Mouse (Mus musculus) embryonic facial prominence, embryonic 10.5 days (tissue): ENCODE measurements around the gene Steap3. TPM values are rescaled to one million over a fixed set of nuclear protein-coding genes. Genes with fewer than 3 reads are reported as not detected.

Experiments
- DNase-seq: peaks from one replicate; pipeline ENCODE4 v3.0.0-alpha.2; 2017; ENCODE audit warnings: low spot score
- H3K27ac ChIP-seq: fragments of 300-500 bp; sonication (generic); replicated peaks from 2 replicates; pipeline ENCODE4 v1.5.1; 2016; ENCODE audit warnings: mild to moderate bottlenecking
- H3K27me3 ChIP-seq: fragments of 300-500 bp; sonication (generic); replicated peaks from 2 replicates; pipeline ENCODE4 v1.6.1; 2016; ENCODE audit warnings: low read depth, mild to moderate bottlenecking; ENCODE audit not compliant: poor library complexity, severe bottlenecking
- H3K36me3 ChIP-seq: fragments of 300-500 bp; sonication (generic); replicated peaks from 2 replicates; pipeline ENCODE4 v1.6.1; 2016; ENCODE audit warnings: mild to moderate bottlenecking, moderate library complexity
- H3K4me1 ChIP-seq: fragments of 300-500 bp; sonication (generic); 2 replicates; pipeline ENCODE4 v1.6.1; 2016
- H3K4me3 ChIP-seq: fragments of 300-500 bp; sonication (generic); 2 replicates; pipeline ENCODE4 v1.5.1; 2016; ENCODE audit warnings: mild to moderate bottlenecking, moderate library complexity
- H3K9me3 ChIP-seq: fragments of 300-500 bp; sonication (generic); 2 replicates; pipeline ENCODE4 v1.6.1; 2016; ENCODE audit warnings: mild to moderate bottlenecking
- WGBS: fragments of 180-500 bp; shearing (Covaris S2); methylation state at CpG from one replicate; pipeline ENCODE4 v1.1.7; 2016; 5-methylcytosine and 5-hydroxymethylcytosine counted together
- polyA plus RNA-seq: library from polyadenylated mRNA; unstranded; fragments of >200 nt; fragmentation: Nextera tagmentation; extraction: Ambion mirVana; gene quantifications from 2 replicates; pipeline ENCODE4 v1.2.1, GENCODE M21; 2016

Gene Steap3
- polyA plus RNA-seq, 1 experiment from 2014 or later: 3.6 TPM

- Histone ChIP-seq H3K4me3 (no peak overlapping the region), H3K27me3 (no peaks in the 10 kb centered on the region), H3K4me1 (peaks cover 3% of the 10 kb centered on the region; the same call in 1 of the 2 replicates), H3K36me3 (no peaks in the 10 kb centered on the region), H3K9me3 (no peaks in the 10 kb centered on the region), H3K27ac (no peak overlapping the region)
- 89% methylated on average over 6 of the region's 6 CpGs for WGBS
- DNase-seq: no peak
Measured at GRCm38 (mm10) chr1:120190946-120191345, 81.6 kb downstream of the Steap3 start.

- H3K27me3 ChIP-seq: no peaks in the 10 kb centered on the region
- H3K4me3 ChIP-seq: no peak overlapping the region
- DNase-seq: no peak
- H3K9me3 ChIP-seq: no peaks in the 10 kb centered on the region
- WGBS: 91% methylated on average over 2 of the region's 2 CpGs
- H3K27ac ChIP-seq: no peak overlapping the region
- no peaks in the 10 kb centered on the region for H3K4me1 ChIP-seq
- no peaks in the 10 kb centered on the region for H3K36me3 ChIP-seq
Measured at GRCm38 (mm10) chr1:120190300-120190699, 82.2 kb downstream of the Steap3 start.

GRCm38 (mm10) chr1:120189206-120189605 is 83.3 kb downstream of the Steap3 start:
- DNase-seq: no peak
- Histone ChIP-seq H3K27ac (no peak overlapping the region), H3K36me3 (no peaks in the 10 kb centered on the region), H3K4me3 (no peak overlapping the region), H3K9me3 (no peaks in the 10 kb centered on the region), H3K27me3 (no peaks in the 10 kb centered on the region), H3K4me1 (no peaks in the 10 kb centered on the region)
- 93% methylated on average over 6 of the region's 6 CpGs for WGBS

GRCm38 (mm10) chr1:120187059-120187458 is 85.4 kb downstream of the Steap3 start:
- WGBS: 58% methylated on average over 7 of the region's 7 CpGs
- no peaks in the 10 kb centered on the region for H3K27me3 ChIP-seq
- H3K4me3 ChIP-seq: no peak overlapping the region
- no peak overlapping the region for H3K27ac ChIP-seq
- H3K9me3 ChIP-seq: no peaks in the 10 kb centered on the region
- no peaks in the 10 kb centered on the region for H3K36me3 ChIP-seq
- H3K4me1 ChIP-seq: no peaks in the 10 kb centered on the region
- DNase-seq: no peak

- Histone ChIP-seq H3K4me1 (no peaks in the 10 kb centered on the region), H3K27me3 (no peaks in the 10 kb centered on the region), H3K36me3 (no peaks in the 10 kb centered on the region), H3K4me3 (no peak overlapping the region), H3K9me3 (no peaks in the 10 kb centered on the region), H3K27ac (no peak overlapping the region)
- no peak for DNase-seq
- WGBS: 47% methylated on average over 9 of the region's 9 CpGs
Measured at GRCm38 (mm10) chr1:120186655-120187054, 85.8 kb downstream of the Steap3 start.

GRCm38 (mm10) chr1:120186204-120186603 is 86.3 kb downstream of the Steap3 start:
- Histone ChIP-seq H3K27me3 (no peaks in the 10 kb centered on the region), H3K36me3 (no peaks in the 10 kb centered on the region), H3K4me3 (no peak overlapping the region), H3K9me3 (no peaks in the 10 kb centered on the region), H3K4me1 (no peaks in the 10 kb centered on the region), H3K27ac (no peak overlapping the region)
- no peak for DNase-seq
- WGBS: 46% methylated on average over 6 of the region's 6 CpGs

GRCm38 (mm10) chr1:120177141-120177540 is 95.4 kb downstream of the Steap3 start:
- Histone ChIP-seq H3K9me3 (no peaks in the 10 kb centered on the region), H3K27me3 (no peaks in the 10 kb centered on the region), H3K27ac (no peak overlapping the region), H3K4me3 (no peak overlapping the region), H3K4me1 (peaks cover 8% of the 10 kb centered on the region), H3K36me3 (no peaks in the 10 kb centered on the region)
- DNase-seq: no peak
- WGBS: 90% methylated on average over 8 of the region's 8 CpGs

- H3K27me3 ChIP-seq: no peaks in the 10 kb centered on the region
- H3K9me3 ChIP-seq: no peaks in the 10 kb centered on the region
- H3K27ac ChIP-seq: no peak overlapping the region
- H3K4me1 ChIP-seq: peaks cover 8% of the 10 kb centered on the region
- 64% methylated on average over 14 of the region's 14 CpGs for WGBS
- DNase-seq: no peak
- no peaks in the 10 kb centered on the region for H3K36me3 ChIP-seq
- H3K4me3 ChIP-seq: no peak overlapping the region
Measured at GRCm38 (mm10) chr1:120176313-120176712, 96.2 kb downstream of the Steap3 start.

- peaks cover 8% of the 10 kb centered on the region for H3K4me1 ChIP-seq
- H3K9me3 ChIP-seq: no peaks in the 10 kb centered on the region
- H3K4me3 ChIP-seq: no peak overlapping the region
- WGBS: 88% methylated on average over 4 of the region's 4 CpGs
- H3K27ac ChIP-seq: no peak overlapping the region
- no peaks in the 10 kb centered on the region for H3K36me3 ChIP-seq
- DNase-seq: no peak
- no peaks in the 10 kb centered on the region for H3K27me3 ChIP-seq
Measured at GRCm38 (mm10) chr1:120174991-120175390, 97.5 kb downstream of the Steap3 start.

GRCm38 (mm10) chr1:120171819-120172521 is 100.5 kb downstream of the Steap3 start:
- H3K36me3 ChIP-seq: no peaks in the 10 kb centered on the region
- H3K4me3 ChIP-seq: no peak overlapping the region
- H3K4me1 ChIP-seq: peaks cover 8% of the 10 kb centered on the region
- WGBS: 69% methylated on average over 5 of the region's 5 CpGs
- no peaks in the 10 kb centered on the region for H3K9me3 ChIP-seq
- DNase-seq: no peak
- no peaks in the 10 kb centered on the region for H3K27me3 ChIP-seq
- no peak overlapping the region for H3K27ac ChIP-seq

GRCm38 (mm10) chr1:120170307-120170706 is 102.2 kb downstream of the Steap3 start:
- H3K36me3 ChIP-seq: no peaks in the 10 kb centered on the region
- H3K4me1 ChIP-seq: no peaks in the 10 kb centered on the region
- WGBS: 82% methylated on average over 7 of the region's 7 CpGs
- no peak overlapping the region for H3K27ac ChIP-seq
- no peaks in the 10 kb centered on the region for H3K9me3 ChIP-seq
- H3K27me3 ChIP-seq: no peaks in the 10 kb centered on the region
- H3K4me3 ChIP-seq: no peak overlapping the region
- no peak for DNase-seq

GRCm38 (mm10) chr1:120168674-120169073 is 103.8 kb downstream of the Steap3 start:
- no peak overlapping the region for H3K27ac ChIP-seq
- no peaks in the 10 kb centered on the region for H3K27me3 ChIP-seq
- no peaks in the 10 kb centered on the region for H3K9me3 ChIP-seq
- no peaks in the 10 kb centered on the region for H3K4me1 ChIP-seq
- no peaks in the 10 kb centered on the region for H3K36me3 ChIP-seq
- WGBS: 89% methylated on average over 7 of the region's 7 CpGs
- no peak for DNase-seq
- H3K4me3 ChIP-seq: no peak overlapping the region

- H3K4me1 ChIP-seq: no peaks in the 10 kb centered on the region
- no peak overlapping the region for H3K4me3 ChIP-seq
- no peaks in the 10 kb centered on the region for H3K36me3 ChIP-seq
- H3K27me3 ChIP-seq: no peaks in the 10 kb centered on the region
- H3K9me3 ChIP-seq: no peaks in the 10 kb centered on the region
- H3K27ac ChIP-seq: no peak overlapping the region
- DNase-seq: no peak
- 76% methylated on average over 4 of the region's 4 CpGs for WGBS
Measured at GRCm38 (mm10) chr1:120168016-120168415, 104.5 kb downstream of the Steap3 start.
